Mouse (Mus musculus): ENCODE data around the gene Bst1. TPM values are rescaled to one million over a fixed set of nuclear protein-coding genes. Genes with fewer than 3 reads are reported as not detected.

The Bst1 gene
- polyA plus RNA-seq, 1 experiment from 2014 or later = 0.05 TPM

GRCm38 (mm10) chr5:43865316-43865715, 46.6 kb downstream of the Bst1 start:
- Histone ChIP-seq H3K27me3 (no peaks in the 10 kb centered on the region), H3K9ac (no peak overlapping the region), H3K4me1 (peaks cover 11% of the 10 kb centered on the region), H3K4me2 (replicated peaks) (no peak overlapping the region), H3K9me3 (no peaks in the 10 kb centered on the region), H3K4me3 (no peak overlapping the region), H3K36me3 (no peaks in the 10 kb centered on the region), H3K27ac (no peak overlapping the region)
- ATAC-seq (ENCODE audit: low FRiP score, low read depth) = no peak
- whole genome bisulfite sequencing = 84% methylated on average over 2 of the region's 2 CpGs

GRCm38 (mm10) chr5:43868253-43868652, 49.6 kb downstream of the Bst1 start, which contains the start of gene Cd38:
Gene Cd38 (plus strand): TSS chr5:43868553.
- no peaks in the 10 kb centered on the region for H3K9me3 ChIP-seq
- ATAC-seq (ENCODE audit: low FRiP score, low read depth) = no peak
- no peaks in the 10 kb centered on the region for H3K36me3 ChIP-seq
- H3K4me3 ChIP-seq = peak within 1 kb of the TSS; percentile 45
- H3K9ac ChIP-seq = peak within 1 kb of the TSS; percentile 70
- 0 out of 2 replicates have a peak within 1 kb of the TSS, but pooled peaks have one; percentile 4 for H3K27ac ChIP-seq
- no peaks in the 10 kb centered on the region for H3K27me3 ChIP-seq
- H3K4me2 ChIP-seq (replicated peaks) = peak within 1 kb of the TSS; percentile 78
- peaks cover 11% of the 10 kb centered on the region for H3K4me1 ChIP-seq

GRCm38 (mm10) chr5:43868711-43869600, 50.3 kb downstream of the Bst1 start:
- peak; percentile 64 for ATAC-seq (ENCODE audit: low FRiP score, low read depth)
- H3K4me3 ChIP-seq = peak overlapping the region; percentile 45
- H3K27ac ChIP-seq = 0 out of 2 replicates have a peak overlapping the region, but pooled peaks have one; percentile 4
- no peaks in the 10 kb centered on the region for H3K9me3 ChIP-seq
- no peaks in the 10 kb centered on the region for H3K36me3 ChIP-seq
- 3% methylated on average over 28 of the region's 28 CpGs for WGBS
- H3K9ac ChIP-seq = peak overlapping the region; percentile 70
- no peaks in the 10 kb centered on the region for H3K27me3 ChIP-seq
- H3K4me1 ChIP-seq = peaks cover 11% of the 10 kb centered on the region
- peak overlapping the region; percentile 78 for H3K4me2 ChIP-seq (replicated peaks)

- Histone ChIP-seq H3K27ac (no peak overlapping the region), H3K9me3 (no peaks in the 10 kb centered on the region), H3K27me3 (no peaks in the 10 kb centered on the region), H3K4me1 (peaks cover 11% of the 10 kb centered on the region), H3K4me3 (no peak overlapping the region), H3K9ac (no peak overlapping the region), H3K36me3 (no peaks in the 10 kb centered on the region), H3K4me2 (replicated peaks) (no peak overlapping the region)
- ATAC-seq (ENCODE audit: low FRiP score, low read depth) = no peak
- 80% methylated on average over 1 of the region's 1 CpGs for WGBS
Observed at GRCm38 (mm10) chr5:43871845-43872244, 53.2 kb downstream of the Bst1 start.

GRCm38 (mm10) chr5:43872652-43873051, 54.0 kb downstream of the Bst1 start:
- H3K4me3 ChIP-seq = no peak overlapping the region
- H3K4me1 ChIP-seq = peaks cover 11% of the 10 kb centered on the region
- no peak for ATAC-seq (ENCODE audit: low FRiP score, low read depth)
- no peaks in the 10 kb centered on the region for H3K27me3 ChIP-seq
- no peaks in the 10 kb centered on the region for H3K36me3 ChIP-seq
- WGBS = 69% methylated on average over 1 of the region's 1 CpGs
- H3K4me2 ChIP-seq (replicated peaks) = no peak overlapping the region
- no peak overlapping the region for H3K9ac ChIP-seq
- H3K9me3 ChIP-seq = no peaks in the 10 kb centered on the region
- H3K27ac ChIP-seq = no peak overlapping the region

GRCm38 (mm10) chr5:43882034-43882433, 63.3 kb downstream of the Bst1 start:
- ATAC-seq (ENCODE audit: low FRiP score, low read depth) = no peak

GRCm38 (mm10) chr5:43885060-43885820, 66.6 kb downstream of the Bst1 start:
- ATAC-seq (ENCODE audit: low FRiP score, low read depth) = no peak
- Histone ChIP-seq H3K27me3 (no peaks in the 10 kb centered on the region), H3K36me3 (no peaks in the 10 kb centered on the region), H3K4me3 (no peak overlapping the region), H3K4me2 (replicated peaks) (no peak overlapping the region), H3K9me3 (no peaks in the 10 kb centered on the region), H3K27ac (peak overlapping the region; percentile 40; the same call in 1 of the 2 replicates), H3K4me1 (peaks cover 9% of the 10 kb centered on the region; the same call in 1 of the 2 replicates), H3K9ac (no peak overlapping the region)
- 18% methylated on average over 3 of the region's 3 CpGs for WGBS

More at GRCm38 (mm10) chr5:43882034-43882433, 63.3 kb downstream of the Bst1 start:
- Histone ChIP-seq H3K4me2 (replicated peaks) (no peak overlapping the region), H3K27me3 (no peaks in the 10 kb centered on the region), H3K4me1 (peaks cover 9% of the 10 kb centered on the region; the same call in 1 of the 2 replicates), H3K27ac (no peak overlapping the region), H3K36me3 (no peaks in the 10 kb centered on the region), H3K9ac (no peak overlapping the region), H3K9me3 (no peaks in the 10 kb centered on the region), H3K4me3 (no peak overlapping the region)
- 84% methylated on average over 3 of the region's 3 CpGs for WGBS

GRCm38 (mm10) chr5:43892386-43892785, 73.7 kb downstream of the Bst1 start:
- Histone ChIP-seq H3K9ac (no peak overlapping the region), H3K9me3 (no peaks in the 10 kb centered on the region), H3K36me3 (no peaks in the 10 kb centered on the region), H3K27ac (no peak overlapping the region), H3K27me3 (no peaks in the 10 kb centered on the region), H3K4me1 (peaks cover 18% of the 10 kb centered on the region), H3K4me2 (replicated peaks) (no peak overlapping the region), H3K4me3 (no peak overlapping the region)
- ATAC-seq (ENCODE audit: low FRiP score, low read depth) = no peak; the same call in 1 of the 2 replicates
- 16% methylated on average over 1 of the region's 1 CpGs for WGBS

Other genes with a start within 250 kb of the Bst1 start
- gene Cc2d2a, start 156.5 kb upstream of the Bst1 start, polyA plus RNA-seq (2015; fragmentation: Nextera tagmentation; extraction: Ambion mirVana) = 11.8 and 12.9 TPM in 2 replicates
- 56.7 and 58.6 TPM in 2 replicates for gene Fbxl5, start 2.8 kb downstream of the Bst1 start, polyA plus RNA-seq (2015; fragmentation: Nextera tagmentation; extraction: Ambion mirVana)
- 9.6 and 10.0 TPM in 2 replicates for gene Cd38, start 49.7 kb downstream of the Bst1 start, polyA plus RNA-seq (2015; fragmentation: Nextera tagmentation; extraction: Ambion mirVana)
- 0.57 TPM in 1 of 2 replicates, not detected in the other for gene Gm7879, start 94.3 kb downstream of the Bst1 start, polyA plus RNA-seq (2015; fragmentation: Nextera tagmentation; extraction: Ambion mirVana)
- 14.3 and 17.9 TPM in 2 replicates for gene Fgfbp1, start 162.9 kb downstream of the Bst1 start, polyA plus RNA-seq (2015; fragmentation: Nextera tagmentation; extraction: Ambion mirVana)